Mouse (Mus musculus) G1E (cell line): ENCODE measurements around the gene Erc2. TPM values are rescaled to one million over a fixed set of nuclear protein-coding genes. Genes with fewer than 3 reads are reported as not detected.

ENCODE experiments used
- ATAC-seq: 2 replicates; pipeline ENCODE4 v1.8.0; 2016; ENCODE audit warnings: mild to moderate bottlenecking; ENCODE audit not compliant: insufficient number of reproducible peaks, poor library complexity, low FRiP score, severe bottlenecking; ENCODE audit errors: extremely low read depth
- DNase-seq: peaks from one replicate; pipeline ENCODE4 v3.0.0; 2012; ENCODE audit warnings: low spot score
- H3K27me3 ChIP-seq: 2 replicates; pipeline ENCODE4 v1.6.1; 2012; ENCODE audit warnings: mild to moderate bottlenecking, low read length, inconsistent platforms; ENCODE audit not compliant: insufficient read depth
- H3K36me3 ChIP-seq: replicated peaks from 2 replicates; pipeline ENCODE3; 2012; ENCODE audit warnings: mild to moderate bottlenecking, inconsistent platforms
- H3K4me1 ChIP-seq: 2 replicates; pipeline ENCODE4 v1.6.1; 2012; ENCODE audit warnings: low read depth, low read length, inconsistent platforms, mixed read lengths; ENCODE audit not compliant: insufficient read depth
- H3K4me3 ChIP-seq: 2 replicates; pipeline ENCODE4 v1.5.1; 2012; ENCODE audit warnings: low read depth, mild to moderate bottlenecking, inconsistent platforms, low read length, moderate library complexity, mixed read lengths
- H3K9me3 ChIP-seq: replicated peaks from 2 replicates; pipeline ENCODE4 v1.6.1; 2012; ENCODE audit warnings: inconsistent platforms
- CTCF ChIP-seq: IDR thresholded peaks from 2 replicates; pipeline ENCODE4 v1.5.1; 2012; ENCODE audit warnings: low read depth, low read length, inconsistent platforms, mixed read lengths
- GATA1 ChIP-seq: IDR thresholded peaks from 2 replicates; pipeline ENCODE4 v1.6.1; 2012; ENCODE audit warnings: borderline replicate concordance, low read length, inconsistent platforms, mixed read lengths
- GATA2 ChIP-seq: IDR thresholded peaks from 2 replicates; pipeline ENCODE4 v1.6.1; 2012; ENCODE audit warnings: low read depth, low read length, inconsistent platforms, borderline replicate concordance
- POLR2AphosphoS5 ChIP-seq: IDR thresholded peaks from 2 replicates; pipeline ENCODE4 v1.6.1; 2012; ENCODE audit warnings: low read depth, low read length, inconsistent platforms; ENCODE audit not compliant: insufficient replicate concordance
- TAL1 ChIP-seq: conservative IDR thresholded peaks from 2 replicates; pipeline ENCODE4 v1.6.1; 2012; ENCODE audit warnings: low read depth, low read length, inconsistent platforms, mixed read lengths
- polyA plus RNA-seq: library from polyadenylated mRNA; stranded (reverse); fragments of >175 nt; gene quantifications from 2 replicates; pipeline ENCODE4 v1.2.3, GENCODE M21; 2012
- total RNA-seq, 2 experiments: library from RNA; stranded (forward) in 1 of 2; stranded (reverse) in 1 of 2; fragments of 200-1000 nt in 1 of 2; fragments of >200 nt in 1 of 2; fragmentation: Nextera tagmentation in 1 of 2; gene quantifications; 2 replicates each; pipeline ENCODE4 v1.2.3; 2014 to 2017

The Erc2 gene
- total and polyA plus RNA-seq, 3 experiments = 0.49 TPM; not detected in 2

- Histone ChIP-seq H3K9me3 (peaks cover 82% of the 10 kb centered on the region), H3K27me3 (no peaks in the 10 kb centered on the region), H3K4me1 (no peaks in the 10 kb centered on the region), H3K4me3 (no peak overlapping the region), H3K36me3 (no peaks in the 10 kb centered on the region)
- ATAC-seq (no peak), DNase-seq (no peak)
- TF ChIP-seq TAL1 = no peak
- TF ChIP-seq GATA2 = no peak
- TF ChIP-seq GATA1 = no peak
Observed at GRCm38 (mm10) chr14:28505051-28505585, 882.9 kb downstream of the Erc2 start.

DNA sequence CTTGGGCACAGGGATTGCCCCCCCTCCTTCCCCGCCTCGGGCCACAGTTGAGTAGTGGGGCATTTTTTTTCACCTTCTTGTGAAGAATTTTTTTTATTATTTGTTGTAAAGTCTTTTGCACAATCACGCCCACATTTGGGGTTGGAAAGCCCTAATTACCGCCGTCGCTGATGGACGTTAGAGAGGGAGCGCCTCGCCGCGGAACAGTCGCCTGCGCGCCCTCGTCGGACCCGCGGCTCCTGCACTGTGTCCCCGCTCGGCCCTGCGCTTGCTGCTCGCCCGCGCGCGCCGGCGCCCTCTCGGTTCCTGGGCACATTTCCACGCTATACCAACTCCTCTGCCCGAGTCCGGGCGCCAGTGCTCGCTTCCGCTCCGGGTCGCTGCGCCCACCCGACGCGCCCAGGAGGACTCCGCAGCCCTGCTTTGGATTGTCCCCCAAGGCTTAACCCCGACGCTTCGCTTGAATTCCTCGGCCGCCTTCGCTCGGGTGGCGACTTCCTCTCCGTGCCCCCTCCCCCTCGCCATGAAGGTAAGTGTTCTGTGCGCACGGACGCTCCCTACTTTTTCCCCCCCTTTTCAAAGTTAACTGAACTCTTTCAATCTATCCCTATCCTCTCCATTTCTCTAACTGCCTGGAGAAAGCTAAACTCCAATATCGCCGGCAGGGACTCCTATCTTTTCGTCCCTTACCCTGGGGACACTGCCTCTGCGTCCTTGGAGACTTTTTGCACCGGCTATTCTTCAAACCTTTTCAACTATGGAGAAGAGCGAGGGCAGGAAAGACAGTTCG, 883.6 kb downstream of the Erc2 start:
- no peaks in the 10 kb centered on the region for H3K4me1 ChIP-seq
- no peaks in the 10 kb centered on the region for H3K36me3 ChIP-seq
- TF ChIP-seq GATA2 = no peak
- TF ChIP-seq TAL1 = no peak
- no peak for TF ChIP-seq POLR2AphosphoS5
- TF ChIP-seq GATA1 = no peak
- no peak for TF ChIP-seq CTCF
- DNase-seq = no peak
- peaks cover 83% of the 10 kb centered on the region for H3K9me3 ChIP-seq
- no peak for ATAC-seq
- no peaks in the 10 kb centered on the region for H3K27me3 ChIP-seq
- no peak overlapping the region for H3K4me3 ChIP-seq

GRCm38 (mm10) chr14:28506376-28506831, 884.2 kb downstream of the Erc2 start:
- peaks cover 85% of the 10 kb centered on the region for H3K9me3 ChIP-seq
- DNase-seq (no peak), ATAC-seq (no peak)
- H3K4me1 ChIP-seq = no peaks in the 10 kb centered on the region
- H3K27me3 ChIP-seq = no peaks in the 10 kb centered on the region
- H3K36me3 ChIP-seq = no peaks in the 10 kb centered on the region
- TF ChIP-seq CTCF (no peak), GATA1 (no peak), GATA2 (no peak), TAL1 (no peak), POLR2AphosphoS5 (no peak)
- no peak overlapping the region for H3K4me3 ChIP-seq

DNA sequence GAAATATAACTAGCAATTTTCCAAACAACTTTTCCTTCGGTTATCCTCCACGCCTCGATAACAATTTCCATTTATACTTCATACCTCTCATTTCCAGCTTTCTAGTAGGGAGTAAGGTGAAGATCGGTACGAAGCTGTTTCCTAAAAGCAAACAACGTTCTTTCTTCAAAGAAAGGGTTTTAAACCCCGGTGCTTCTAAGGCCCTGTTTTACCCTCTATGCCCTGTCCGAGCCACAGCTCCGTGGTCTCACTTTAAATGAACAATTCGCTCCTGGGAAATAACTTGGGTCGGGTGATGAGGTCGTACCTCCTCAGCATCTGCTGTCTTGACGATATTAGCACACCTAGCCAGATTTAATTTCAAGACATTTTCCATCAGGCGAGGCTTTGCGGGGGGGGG, 884.8 kb downstream of the Erc2 start:
- TF ChIP-seq CTCF (no peak), GATA1 (no peak), POLR2AphosphoS5 (no peak), TAL1 (no peak), GATA2 (no peak)
- peaks cover 81% of the 10 kb centered on the region for H3K9me3 ChIP-seq
- ATAC-seq (no peak), DNase-seq (no peak)
- H3K4me3 ChIP-seq = no peak overlapping the region
- H3K27me3 ChIP-seq = no peaks in the 10 kb centered on the region
- no peaks in the 10 kb centered on the region for H3K4me1 ChIP-seq
- H3K36me3 ChIP-seq = no peaks in the 10 kb centered on the region

GRCm38 (mm10) chr14:28507471-28507870, 885.2 kb downstream of the Erc2 start:
- H3K4me3 ChIP-seq = no peak overlapping the region; the same call in 1 of the 2 replicates
- no peaks in the 10 kb centered on the region for H3K27me3 ChIP-seq
- no peaks in the 10 kb centered on the region for H3K36me3 ChIP-seq
- DNase-seq (no peak), ATAC-seq (no peak)
- H3K9me3 ChIP-seq = peaks cover 80% of the 10 kb centered on the region
- H3K4me1 ChIP-seq = no peaks in the 10 kb centered on the region
- TF ChIP-seq POLR2AphosphoS5 = no peak
- no peak for TF ChIP-seq TAL1
- no peak for TF ChIP-seq CTCF
- TF ChIP-seq GATA2 = no peak
- TF ChIP-seq GATA1 = no peak

- DNase-seq = no peak
- H3K4me1 ChIP-seq = no peaks in the 10 kb centered on the region
- ATAC-seq = no peak
- H3K36me3 ChIP-seq = no peaks in the 10 kb centered on the region
- H3K4me3 ChIP-seq = no peak overlapping the region
- TF ChIP-seq POLR2AphosphoS5 = no peak
- TF ChIP-seq GATA2 = no peak
- no peak for TF ChIP-seq GATA1
- TF ChIP-seq TAL1 = no peak
- no peak for TF ChIP-seq CTCF
- H3K27me3 ChIP-seq = no peaks in the 10 kb centered on the region
- peaks cover 71% of the 10 kb centered on the region for H3K9me3 ChIP-seq
Observed at GRCm38 (mm10) chr14:28508288-28509258, 886.3 kb downstream of the Erc2 start.
